Comparison of ENCODE assay signal across 20 mouse cellular contexts in the genomic region with DNA sequence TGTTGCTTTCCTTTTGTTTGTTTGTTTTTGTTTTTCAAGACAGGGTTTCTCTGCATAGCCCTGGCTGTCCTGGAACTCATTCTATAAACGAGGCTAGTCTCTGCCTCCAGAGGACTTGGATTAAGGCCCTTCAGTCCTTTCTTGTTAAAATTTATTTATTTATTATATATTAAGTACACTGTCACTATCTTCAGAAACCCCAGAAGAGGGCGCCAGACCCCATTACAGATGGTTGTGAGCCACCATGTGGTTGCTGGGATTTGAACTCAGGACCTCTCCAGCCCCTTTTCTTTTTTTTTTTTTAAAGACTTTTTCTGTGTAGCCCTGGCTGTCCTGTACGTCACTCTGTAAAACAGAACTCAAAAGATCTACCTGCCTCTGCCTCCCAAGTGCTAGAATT. TPM values are rescaled to one million over a fixed set of nuclear protein-coding genes. Genes with fewer than 3 reads are reported as not detected.
DNase-seq lines count a peak whose midpoint lies in the region; ATAC-seq and TF ChIP-seq lines count a peak whose summit lies in the region.
"Had no signal": no experiment of that assay in that cellular context is flagged by ENCODE, and none has a peak within 500 bp of the region (broad histone marks: within the 10 kb centered on the region; RNA-seq: fewer than 3 reads in every experiment).

No protein-coding gene starts in this region.

- intact Hi-C loops in heart, adult 2 months (cut with DNase I), result no loop called here

- H3K27ac ChIP-seq in heart, adult 2 months, result no peak overlapping the region
- no peak overlapping the region for H3K27ac ChIP-seq in midbrain, postnatal 0 days (ENCODE audit: low read depth, low read length)
- H3K27ac ChIP-seq in midbrain, embryonic 10.5 days (replicated peaks), result no peak overlapping the region
- H3K27ac ChIP-seq in forebrain, embryonic 12.5 days, result no peak overlapping the region
- H3K27ac ChIP-seq: embryonic facial prominence, embryonic 13.5 days; hindbrain, embryonic 14.5 days; limb, embryonic 12.5 days; lung, embryonic 15.5 days; stomach, embryonic 15.5 days had no signal

- H3K9me3 ChIP-seq in midbrain, postnatal 0 days (ENCODE audit: low read length), result no peaks in the 10 kb centered on the region
- H3K9me3 ChIP-seq in midbrain, embryonic 10.5 days (replicated peaks), result no peaks in the 10 kb centered on the region
- no peaks in the 10 kb centered on the region for H3K9me3 ChIP-seq in forebrain, embryonic 12.5 days
- H3K9me3 ChIP-seq: embryonic facial prominence, embryonic 13.5 days; limb, embryonic 12.5 days; lung, embryonic 15.5 days; stomach, embryonic 15.5 days had no signal

- no peak for TF ChIP-seq EP300 in heart, adult 2 months (IDR thresholded peaks at IDR 0.05; ENCODE audit: insufficient read depth, low read depth, low read length)

- H3K9ac ChIP-seq in heart, adult 2 months (ENCODE audit: low read depth, low read length), result no peak overlapping the region
- H3K9ac ChIP-seq in midbrain, postnatal 0 days (replicated peaks; ENCODE audit: low read length, poor library complexity, severe bottlenecking), result no peak overlapping the region
- H3K9ac ChIP-seq in forebrain, embryonic 12.5 days, result no peak overlapping the region
- H3K9ac ChIP-seq: embryonic facial prominence, embryonic 13.5 days; hindbrain, embryonic 14.5 days; limb, embryonic 12.5 days; lung, embryonic 15.5 days; stomach, embryonic 15.5 days had no signal

- H3K4me3 ChIP-seq in heart, adult 2 months, result no peak overlapping the region
- H3K4me3 ChIP-seq in midbrain, postnatal 0 days (ENCODE audit: low read depth, low read length), result no peak overlapping the region
- no peak overlapping the region for H3K4me3 ChIP-seq in midbrain, embryonic 10.5 days
- no peak overlapping the region for H3K4me3 ChIP-seq in forebrain, embryonic 12.5 days (replicated peaks)
- H3K4me3 ChIP-seq: embryonic facial prominence, embryonic 13.5 days; limb, embryonic 12.5 days; lung, embryonic 15.5 days; stomach, embryonic 15.5 days had no signal

- H3K27me3 ChIP-seq in heart, adult 2 months (ENCODE audit: control insufficient read depth, insufficient read depth, low read length), result no peaks in the 10 kb centered on the region
- H3K27me3 ChIP-seq in midbrain, postnatal 0 days (ENCODE audit: insufficient read depth, low read length), result no peaks in the 10 kb centered on the region
- no peaks in the 10 kb centered on the region for H3K27me3 ChIP-seq in midbrain, embryonic 10.5 days (ENCODE audit: low read depth, poor library complexity, severe bottlenecking)
- H3K27me3 ChIP-seq in splenic B cell, adult 2 months (ENCODE audit: control insufficient read depth, insufficient read depth, low read length, poor library complexity, severe bottlenecking), result no peaks in the 10 kb centered on the region
- H3K27me3 ChIP-seq in forebrain, embryonic 12.5 days, result no peaks in the 10 kb centered on the region
- H3K27me3 ChIP-seq: embryonic facial prominence, embryonic 13.5 days; limb, embryonic 12.5 days; lung, embryonic 15.5 days; stomach, embryonic 15.5 days had no signal

- no peak for ATAC-seq in midbrain, postnatal 0 days (ENCODE audit: low FRiP score)
- no peak for ATAC-seq in forebrain, embryonic 12.5 days (ENCODE audit: low FRiP score)

- WGBS in heart, adult 2 months, result 83% methylated on average over 3 of the region's 3 CpGs
- 77% methylated on average over 3 of the region's 3 CpGs for WGBS in midbrain, postnatal 0 days
- WGBS in midbrain, embryonic 10.5 days, result 83% methylated on average over 3 of the region's 3 CpGs
- WGBS in forebrain, embryonic 12.5 days, result 82% methylated on average over 3 of the region's 3 CpGs

- no peak for TF ChIP-seq POLR2A in heart, adult 2 months (IDR thresholded peaks at IDR 0.05; ENCODE audit: insufficient read depth, low read depth, low read length)

- H3K4me2 ChIP-seq in midbrain, postnatal 0 days (ENCODE audit: low read depth, low read length, poor library complexity, severe bottlenecking), result no peak overlapping the region
- no peak overlapping the region for H3K4me2 ChIP-seq in forebrain, embryonic 12.5 days
- H3K4me2 ChIP-seq: embryonic facial prominence, embryonic 13.5 days; hindbrain, embryonic 14.5 days; limb, embryonic 12.5 days; lung, embryonic 15.5 days; stomach, embryonic 15.5 days had no signal

- TF ChIP-seq CTCF in heart, adult 2 months (IDR thresholded peaks at IDR 0.05), result peak; percentile 49
- peak; percentile 24; the same call in 1 of the 2 replicates for TF ChIP-seq CTCF in midbrain, postnatal 0 days (IDR thresholded peaks at IDR 0.05)

- peaks cover 6% of the 10 kb centered on the region; the same call in 1 of the 2 replicates for H3K36me3 ChIP-seq in heart, adult 2 months (ENCODE audit: control insufficient read depth, insufficient read depth, low read length)
- 0 out of 2 replicates have a peak, but pooled peaks cover 2% of the 10 kb centered on the region for H3K36me3 ChIP-seq in midbrain, postnatal 0 days (ENCODE audit: insufficient read depth, low read length)
- H3K36me3 ChIP-seq in midbrain, embryonic 10.5 days, result peaks cover 34% of the 10 kb centered on the region
- H3K36me3 ChIP-seq in splenic B cell, adult 2 months (ENCODE audit: control insufficient read depth, insufficient read depth, low read length, poor library complexity, severe bottlenecking), result no peaks in the 10 kb centered on the region
- H3K36me3 ChIP-seq in forebrain, embryonic 12.5 days (replicated peaks), result peaks cover 16% of the 10 kb centered on the region

- DNase-seq in heart, adult 2 months, result no peak
- DNase-seq in heart, adult 18-20 months, result no peak
- no peak for DNase-seq in midbrain, postnatal 0 days (ENCODE audit: low spot score)
- no peak for DNase-seq in midbrain, embryonic 10.5 days (ENCODE audit: low spot score)
- peak; percentile 34 for DNase-seq in NIH3T3 (ENCODE audit: low read depth)
- DNase-seq in splenic B cell, adult 2 months (ENCODE audit: low read depth, low spot score), result peak; percentile 48
- DNase-seq in frontal cortex, adult 2 months (ENCODE audit: extremely low spot score in 1 of 2, low spot score in 1 of 2), result no peak
- DNase-seq: cerebellum, adult 8-10 months; kidney, adult 18-20 months; kidney, postnatal 36 days; thymus, postnatal 36 days had no signal

- H3K79me2 ChIP-seq in heart, adult 2 months (replicated peaks; ENCODE audit: control insufficient read depth, insufficient read depth, low read length), result peaks cover 2% of the 10 kb centered on the region

- H3K4me1 ChIP-seq in heart, adult 2 months (ENCODE audit: control insufficient read depth, insufficient read depth, low read length), result peaks cover 6% of the 10 kb centered on the region
- H3K4me1 ChIP-seq in midbrain, postnatal 0 days (ENCODE audit: insufficient read depth, low read length), result 0 out of 2 replicates have a peak, but pooled peaks cover 2% of the 10 kb centered on the region
- H3K4me1 ChIP-seq in midbrain, embryonic 10.5 days, result peaks cover 12% of the 10 kb centered on the region
- H3K4me1 ChIP-seq in forebrain, embryonic 12.5 days, result peaks cover 19% of the 10 kb centered on the region

RNA-seq across cellular contexts. Expression of a gene that starts 6.4 kb away (rescaled TPM):
- total RNA-seq in heart, adult 2 months (2021), result 10 to 100 TPM in 1 of 2 experiments, 1 to 10 TPM in 1; 8.5 to 10.0 TPM
- 7.7 and 9.5 TPM in 2 replicates for polyA plus RNA-seq in heart, adult 2 months (2012; rRNA removed)
- total RNA-seq in heart, adult 18-20 months (2021), result 1 to 10 TPM; 9.1 to 9.4 TPM
- 10.6 and 21.0 TPM in 2 replicates for total RNA-seq in midbrain, postnatal 0 days (2014; rRNA removed)
- 28.8 and 30.5 TPM in 2 replicates for polyA plus RNA-seq in midbrain, postnatal 0 days (2015; fragmentation: Nextera tagmentation; extraction: Ambion mirVana)
- polyA plus RNA-seq in midbrain, embryonic 10.5 days (2016; fragmentation: Nextera tagmentation; extraction: Ambion mirVana), result 45.9 and 49.3 TPM in 2 replicates
- polyA plus RNA-seq in forebrain, embryonic 12.5 days (2016; fragmentation: Nextera tagmentation; extraction: Ambion mirVana), result 46.3 and 47.8 TPM in 2 replicates
- 20.7 and 21.6 TPM in 2 replicates for polyA plus RNA-seq in frontal cortex, adult 2 months (2012; rRNA removed)

RNA-seq across cellular contexts. Expression of a gene that starts 19.2 kb away (rescaled TPM):
- total RNA-seq in heart, adult 2 months (2021), result 10 to 100 TPM; 29.8 to 34.6 TPM
- polyA plus RNA-seq in heart, adult 2 months (2012; rRNA removed), result 16.1 and 25.1 TPM in 2 replicates
- total RNA-seq in heart, adult 18-20 months (2021), result 10 to 100 TPM; 31.7 to 32.9 TPM
- total RNA-seq in midbrain, postnatal 0 days (2014; rRNA removed), result 9.0 and 19.8 TPM in 2 replicates
- 30.3 and 33.1 TPM in 2 replicates for polyA plus RNA-seq in midbrain, postnatal 0 days (2015; fragmentation: Nextera tagmentation; extraction: Ambion mirVana)
- polyA plus RNA-seq in midbrain, embryonic 10.5 days (2016; fragmentation: Nextera tagmentation; extraction: Ambion mirVana), result 70.1 and 73.0 TPM in 2 replicates
- 61.0 and 61.2 TPM in 2 replicates for polyA plus RNA-seq in forebrain, embryonic 12.5 days (2016; fragmentation: Nextera tagmentation; extraction: Ambion mirVana)
- 16.7 and 17.9 TPM in 2 replicates for polyA plus RNA-seq in frontal cortex, adult 2 months (2012; rRNA removed)

RNA-seq across cellular contexts. Expression of a gene that starts 42.9 kb away (rescaled TPM):
- 10 to 100 TPM; 26.8 to 27.5 TPM for total RNA-seq in heart, adult 2 months (2021)
- polyA plus RNA-seq in heart, adult 2 months (2012; rRNA removed), result 9.7 and 17.7 TPM in 2 replicates
- 10 to 100 TPM; 26.7 to 30.8 TPM for total RNA-seq in heart, adult 18-20 months (2021)
- total RNA-seq in midbrain, postnatal 0 days (2014; rRNA removed), result 53.5 and 62.7 TPM in 2 replicates
- 96.7 and 117 TPM in 2 replicates for polyA plus RNA-seq in midbrain, postnatal 0 days (2015; fragmentation: Nextera tagmentation; extraction: Ambion mirVana)
- 148 and 150 TPM in 2 replicates for polyA plus RNA-seq in midbrain, embryonic 10.5 days (2016; fragmentation: Nextera tagmentation; extraction: Ambion mirVana)
- polyA plus RNA-seq in forebrain, embryonic 12.5 days (2016; fragmentation: Nextera tagmentation; extraction: Ambion mirVana), result 152 and 166 TPM in 2 replicates
- 19.0 and 21.8 TPM in 2 replicates for polyA plus RNA-seq in frontal cortex, adult 2 months (2012; rRNA removed)

RNA-seq across cellular contexts. Expression of a gene that starts 48.2 kb away (rescaled TPM):
- 1 to 10 TPM in 1 of 2 experiments, under 1 TPM in 1; 0.73 to 1.1 TPM for total RNA-seq in heart, adult 2 months (2021)
- polyA plus RNA-seq in heart, adult 2 months (2012; rRNA removed), result 3.8 and 4.2 TPM in 2 replicates
- total RNA-seq in heart, adult 18-20 months (2021), result 1 to 10 TPM in 1 of 2 experiments, under 1 TPM in 1; 0.84 to 1.2 TPM
- total RNA-seq in midbrain, postnatal 0 days (2014; rRNA removed), result 0.38 and 3.3 TPM in 2 replicates
- polyA plus RNA-seq in midbrain, postnatal 0 days (2015; fragmentation: Nextera tagmentation; extraction: Ambion mirVana), result 4.2 and 4.3 TPM in 2 replicates
- 0.79 and 0.85 TPM in 2 replicates for polyA plus RNA-seq in midbrain, embryonic 10.5 days (2016; fragmentation: Nextera tagmentation; extraction: Ambion mirVana)
- polyA plus RNA-seq in forebrain, embryonic 12.5 days (2016; fragmentation: Nextera tagmentation; extraction: Ambion mirVana), result 0.78 and 0.82 TPM in 2 replicates
- 2.8 and 3.9 TPM in 2 replicates for polyA plus RNA-seq in frontal cortex, adult 2 months (2012; rRNA removed)
- total RNA-seq: granulocyte monocyte progenitor cell, adult 5-6 weeks; megakaryocyte-erythroid progenitor cell, adult 5-6 weeks; monocyte, adult 5-6 weeks had no signal

Comparison
In these comparisons a context has a peak if more than half of its experiments do, and no peak if none do; other contexts are left out.
1. DNase-seq: peak in NIH3T3 (single experiment) and splenic B cell, adult 2 months (single experiment); none in heart, adult 2 months (0 of 2), heart, adult 18-20 months (0 of 2), midbrain, postnatal 0 days (single experiment), midbrain, embryonic 10.5 days (single experiment) and frontal cortex, adult 2 months (0 of 2).